Mouse (Mus musculus) cortical plate, adult 2 months (tissue): ENCODE results near the gene Ric8b.

Experiments
- CTCF ChIP-seq: fragments of 200-500 bp; IDR thresholded peaks from 2 replicates; pipeline ENCODE4 v1.5.1; 2011; ENCODE audit warnings: mild to moderate bottlenecking, control low read depth, low read length; ENCODE audit not compliant: insufficient read depth; ENCODE audit errors: extremely low read depth
- POLR2A ChIP-seq: fragments of 200-500 bp; IDR thresholded peaks from 2 replicates; pipeline ENCODE4 v1.6.1; 2011; ENCODE audit warnings: mild to moderate bottlenecking, low read length, control low read depth; ENCODE audit not compliant: insufficient read depth; ENCODE audit errors: extremely low read depth

DNA sequence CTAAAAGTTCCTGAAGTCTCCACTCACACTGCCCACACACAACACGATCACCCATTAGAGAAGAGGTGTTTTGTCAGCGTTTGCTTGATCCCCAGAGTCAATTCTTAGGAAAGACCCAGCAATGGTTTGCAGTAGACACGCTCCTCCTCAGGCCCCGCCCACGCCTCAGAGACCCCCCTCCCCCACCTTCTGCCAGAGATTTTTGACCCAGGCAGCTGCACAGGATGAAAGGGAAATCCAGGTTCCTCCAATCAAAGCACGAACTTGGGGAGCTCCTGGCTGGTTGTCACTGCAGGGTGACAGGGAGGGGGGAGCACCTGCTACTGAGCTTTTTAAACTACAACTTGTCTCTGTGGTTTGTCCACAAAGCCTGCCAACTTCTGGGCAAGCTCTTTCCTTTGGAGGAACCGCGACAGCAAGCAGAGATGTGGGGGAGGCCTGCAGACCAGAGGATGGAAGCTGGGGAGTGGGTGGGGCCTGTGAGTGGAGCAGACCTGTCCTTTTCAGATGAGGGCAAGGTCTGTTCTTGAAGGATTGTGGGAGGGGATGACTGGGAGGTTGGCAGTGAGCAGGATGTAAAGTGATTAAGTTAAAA lies 117.8 kb downstream of the Ric8b start:
- no peak for TF ChIP-seq POLR2A
- no peak for TF ChIP-seq CTCF
